Mouse (Mus musculus) gonadal fat pad, adult 2 months (tissue): ENCODE results near the gene Icam5. TPM values are rescaled to one million over a fixed set of nuclear protein-coding genes. Genes with fewer than 3 reads are reported as not detected.
A peak's percentile ranks its signal among the peaks of the same experiment; 100 is the strongest.

Experiments
- DNase-seq: peaks from one replicate; pipeline ENCODE4 v3.0.0-alpha.2; 2012; ENCODE audit warnings: low read depth
- polyA plus RNA-seq: library from polyadenylated mRNA; depleted of rRNA; stranded (reverse); fragments of >200 nt; gene quantifications from 2 replicates; pipeline ENCODE4 v1.2.3, GENCODE M21; 2012

Gene Icam5
- polyA plus RNA-seq, 1 experiment: 0.22 TPM

- DNase-seq: no peak
These were observed 16.9 kb upstream of the Icam5 start for GRCm38 (mm10) chr9:21014691-21015570.

DNA sequence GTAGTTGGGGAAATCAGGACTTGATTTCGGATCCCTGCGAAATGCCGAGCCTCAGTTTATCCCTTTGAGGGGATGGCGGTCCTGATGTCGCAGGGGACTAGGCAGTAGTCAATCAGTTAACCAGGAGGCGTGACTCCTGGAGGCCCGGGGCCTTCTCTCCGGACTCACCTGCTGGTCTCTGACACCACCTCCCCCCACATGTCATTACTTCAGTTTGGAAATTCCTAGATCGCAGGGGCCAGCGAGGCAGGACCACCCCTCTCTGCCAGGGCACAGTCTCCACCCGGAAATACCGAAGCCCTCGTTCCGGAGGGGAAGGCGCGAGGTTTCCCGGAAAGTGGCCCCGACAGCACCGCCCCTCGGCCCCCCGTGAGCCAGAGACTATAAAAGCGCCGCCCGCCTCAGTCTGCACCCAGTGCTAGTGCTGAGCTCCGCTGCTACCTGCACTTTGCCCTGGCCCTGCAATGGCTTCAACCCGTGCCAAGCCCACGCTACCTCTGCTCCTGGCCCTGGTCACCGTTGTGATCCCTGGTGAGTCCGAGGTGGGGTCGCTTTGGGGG lies 16.2 kb upstream of the Icam5 start, which contains the start of gene Icam1:
Icam1 (plus strand) TSS at position 415 of the 560 bp plus-strand sequence.
- DNase-seq: no peak

GRCm38 (mm10) chr9:21016331-21017176 lies 15.3 kb upstream of the Icam5 start:
- no peak for DNase-seq

- no peak for DNase-seq
These were observed 14.7 kb upstream of the Icam5 start for GRCm38 (mm10) chr9:21017177-21017575.

DNA sequence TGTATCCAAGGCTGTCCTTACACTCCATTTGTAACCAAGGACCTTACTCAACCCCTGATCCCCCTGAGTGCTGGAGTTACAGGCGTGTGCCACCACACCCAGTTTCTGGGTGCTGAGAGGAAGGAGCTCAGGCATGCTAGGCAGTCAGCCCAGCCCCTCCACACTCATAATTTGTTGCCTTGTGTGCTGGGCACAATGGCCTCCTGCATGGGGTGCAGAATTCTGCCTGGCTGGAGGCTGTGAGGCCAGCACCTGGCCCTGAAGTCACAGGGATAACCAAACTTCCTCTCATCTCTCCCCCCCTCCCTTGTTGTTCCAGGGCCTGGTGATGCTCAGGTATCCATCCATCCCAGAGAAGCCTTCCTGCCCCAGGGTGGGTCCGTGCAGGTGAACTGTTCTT lies 13.3 kb upstream of the Icam5 start:
- no peak for DNase-seq

- no peak for DNase-seq
These were observed 10.5 kb upstream of the Icam5 start for GRCm38 (mm10) chr9:21021363-21021762.

DNA sequence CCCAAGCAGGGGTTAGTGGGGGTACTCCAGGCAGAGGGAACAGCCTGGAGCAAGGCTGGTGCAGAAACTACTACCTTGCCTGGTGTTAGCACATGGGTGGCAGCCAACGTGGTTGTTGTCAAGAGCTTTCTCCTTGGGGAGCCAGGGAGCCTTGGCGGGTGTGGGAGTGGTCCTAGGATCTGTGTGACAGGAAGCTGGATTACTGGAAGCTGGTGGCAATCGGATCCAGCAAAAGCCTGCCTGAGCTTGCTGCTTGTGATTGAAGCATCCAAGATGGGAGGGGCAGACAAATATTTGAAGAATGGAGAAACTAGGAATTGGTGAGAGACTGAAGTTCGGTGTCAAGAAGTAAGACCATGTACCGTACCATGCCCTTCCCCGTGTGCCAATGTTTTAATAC lies 9.6 kb upstream of the Icam5 start:
- no peak for DNase-seq

GRCm38 (mm10) chr9:21022726-21023125 lies 9.1 kb upstream of the Icam5 start:
- DNase-seq: no peak

GRCm38 (mm10) chr9:21025258-21025810 lies 6.5 kb upstream of the Icam5 start:
- no peak for DNase-seq

- no peak for DNase-seq
These were observed 5.0 kb upstream of the Icam5 start for GRCm38 (mm10) chr9:21026849-21027248.

DNA sequence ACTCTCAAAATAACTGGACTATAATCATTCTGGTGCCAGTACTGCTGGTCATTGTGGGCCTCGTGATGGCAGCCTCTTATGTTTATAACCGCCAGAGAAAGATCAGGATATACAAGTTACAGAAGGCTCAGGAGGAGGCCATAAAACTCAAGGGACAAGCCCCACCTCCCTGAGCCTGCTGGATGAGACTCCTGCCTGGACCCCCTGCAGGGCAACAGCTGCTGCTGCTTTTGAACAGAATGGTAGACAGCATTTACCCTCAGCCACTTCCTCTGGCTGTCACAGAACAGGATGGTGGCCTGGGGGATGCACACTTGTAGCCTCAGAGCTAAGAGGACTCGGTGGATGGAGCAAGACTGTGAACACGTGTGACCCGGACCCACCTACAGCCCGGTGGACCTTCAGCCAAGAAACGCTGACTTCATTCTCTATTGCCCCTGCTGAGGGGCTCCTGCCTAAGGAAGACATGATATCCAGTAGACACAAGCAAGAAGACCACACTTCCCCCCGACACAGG lies 4.0 kb upstream of the Icam5 start:
- DNase-seq: no peak

GRCm38 (mm10) chr9:21028560-21029110 lies 3.2 kb upstream of the Icam5 start:
- no peak for DNase-seq

DNA sequence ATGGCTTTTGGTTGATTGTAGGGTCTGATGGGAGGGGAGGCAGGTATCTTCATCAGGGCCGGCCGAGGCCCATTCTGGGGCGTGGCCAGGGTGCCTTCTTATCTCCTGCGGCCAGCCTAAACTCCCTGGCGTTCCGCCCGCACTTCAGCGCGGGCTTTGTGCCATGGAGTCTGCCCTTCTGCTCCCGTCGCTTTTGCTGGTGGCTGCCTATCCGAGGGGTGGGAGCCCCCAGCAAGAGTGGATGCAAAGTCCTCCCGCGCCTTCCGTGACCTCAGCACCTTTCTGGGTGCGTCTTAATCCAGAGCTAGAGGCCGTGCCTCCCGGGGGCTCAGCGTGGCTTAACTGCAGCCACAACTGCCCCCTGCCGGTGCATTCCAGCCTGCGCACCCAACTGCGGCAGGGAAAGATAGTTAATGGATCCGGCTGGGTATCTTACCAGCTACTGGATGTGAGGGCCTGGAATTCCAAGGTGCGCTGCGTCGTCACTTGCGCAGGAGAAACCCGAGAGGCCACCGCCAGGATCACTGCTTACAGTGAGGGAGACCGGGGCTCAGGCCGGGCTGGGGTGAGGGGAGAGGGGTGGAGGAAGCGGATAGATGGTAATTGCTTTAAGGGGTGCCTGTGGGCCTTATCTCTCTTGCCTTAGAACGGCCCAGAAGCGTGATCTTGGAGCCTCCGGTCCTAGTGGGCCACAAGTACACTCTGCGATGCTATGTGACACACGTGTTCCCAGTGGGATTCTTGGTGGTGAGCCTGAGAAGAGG lies 2.4 kb upstream of the Icam5 start, which contains the start of gene Icam4:
Icam4 (plus strand) TSS at position 83 of the 764 bp plus-strand sequence.
- no peak for DNase-seq

- DNase-seq: no peak
These were observed 1.7 kb upstream of the Icam5 start for GRCm38 (mm10) chr9:21030055-21030600.

DNA sequence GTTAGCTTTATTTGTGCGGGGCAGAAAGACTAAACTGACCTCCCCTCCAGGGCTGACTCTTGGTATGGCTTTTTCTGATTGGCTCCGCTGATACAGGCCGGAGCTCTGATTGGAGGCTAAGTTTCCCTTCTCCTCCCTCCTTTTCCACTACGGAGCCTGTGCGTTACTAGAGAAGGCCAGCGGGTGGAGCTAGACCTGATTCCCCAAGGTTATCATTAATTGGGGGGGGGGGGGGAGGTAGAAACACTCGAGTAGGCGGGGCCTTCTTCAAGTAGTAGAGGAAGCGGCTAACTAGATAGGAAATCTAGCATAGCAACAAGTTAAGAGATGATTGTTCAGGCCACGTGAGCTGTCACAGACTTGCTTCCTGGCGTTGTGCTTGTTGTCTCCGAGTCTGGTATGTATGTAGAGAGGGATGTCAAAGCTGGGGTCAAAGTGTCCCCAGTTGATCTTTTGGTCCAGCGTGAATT lies 1.1 kb upstream of the Icam5 start:
- DNase-seq: peak; percentile 66

- DNase-seq: no peak
These were observed 500 bp upstream of the Icam5 start for GRCm38 (mm10) chr9:21031251-21031895.

DNA sequence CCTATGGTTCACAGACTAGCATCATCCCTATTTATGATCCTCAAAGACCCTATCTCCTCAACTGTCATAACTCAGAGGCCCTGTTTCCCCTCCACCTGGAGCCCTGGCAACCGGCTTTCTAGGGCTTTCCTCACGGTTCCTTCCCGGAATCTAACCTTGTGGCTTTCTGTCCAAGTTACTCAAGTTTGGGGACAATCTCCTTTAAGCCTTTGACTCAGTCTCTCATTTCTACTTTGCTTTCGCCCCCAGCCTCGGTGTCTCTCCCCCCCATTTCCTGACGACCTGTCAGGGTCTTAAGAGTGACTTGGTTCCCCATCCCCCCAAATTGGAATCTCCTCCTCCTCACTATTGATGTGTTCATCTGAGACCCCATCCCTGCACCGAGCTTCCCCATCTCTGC lies 618 bp downstream of the Icam5 start:
- no peak for DNase-seq

DNA sequence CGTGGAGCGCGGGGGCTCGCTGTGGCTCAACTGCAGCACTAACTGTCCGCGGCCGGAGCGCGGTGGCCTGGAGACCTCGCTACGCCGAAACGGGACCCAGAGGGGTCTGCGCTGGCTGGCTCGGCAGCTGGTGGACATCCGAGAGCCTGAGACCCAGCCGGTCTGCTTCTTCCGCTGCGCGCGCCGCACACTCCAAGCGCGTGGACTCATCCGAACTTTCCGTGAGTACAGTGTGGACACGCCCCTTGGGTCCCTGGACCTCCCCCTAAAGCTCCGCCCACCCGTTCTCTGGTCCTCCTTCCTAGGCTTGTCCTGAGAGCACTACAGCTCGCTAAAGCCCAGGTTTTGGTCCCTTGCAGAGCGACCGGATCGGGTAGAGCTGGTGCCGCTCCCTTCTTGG lies 1.3 kb downstream of the Icam5 start:
- no peak for DNase-seq

- DNase-seq: no peak
These were observed 2.7 kb downstream of the Icam5 start for GRCm38 (mm10) chr9:21034481-21035085.
